Mouse (Mus musculus): ENCODE data around the gene Rnf40.
A peak's percentile ranks its signal among the peaks of the same experiment; 100 is the strongest.

Gene Rnf40

GRCm38 (mm10) chr7:127588011-127588871 is at the start of gene Rnf40, which contains the start of gene Ccdc189:
TSS of gene Rnf40 (plus strand) at chr7:127588767.
TSS of gene Ccdc189 (minus strand) at chr7:127588595.
- DNase-seq (ENCODE audit: low spot score in 2 of 2) = peak; percentile 78 to 92

DNA sequence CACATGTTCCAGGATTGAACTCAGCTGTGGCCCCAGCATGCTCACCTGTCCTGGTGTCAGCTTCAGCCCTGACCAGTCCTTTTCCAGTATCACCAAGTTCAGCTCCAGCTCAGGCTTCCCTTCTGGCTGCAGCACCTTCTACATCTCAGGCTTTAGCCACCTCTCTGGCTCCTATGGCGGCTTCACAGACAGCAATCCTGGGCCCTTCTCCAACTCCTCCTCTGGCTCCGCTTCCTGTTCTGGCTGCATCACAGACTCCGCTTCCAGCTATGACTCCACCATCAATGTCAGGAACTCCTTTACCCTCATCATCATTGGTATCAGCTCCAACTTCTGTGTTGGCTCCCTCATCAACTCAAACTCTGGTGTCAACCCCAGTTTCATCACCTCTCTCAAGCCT is 46.9 kb upstream of the Rnf40 start:
- DNase-seq (ENCODE audit: low spot score in 2 of 2) = no peak

- no peak for DNase-seq (ENCODE audit: low spot score in 2 of 2)
Measured at GRCm38 (mm10) chr7:127549116-127549835, 39.3 kb upstream of the Rnf40 start.

DNA sequence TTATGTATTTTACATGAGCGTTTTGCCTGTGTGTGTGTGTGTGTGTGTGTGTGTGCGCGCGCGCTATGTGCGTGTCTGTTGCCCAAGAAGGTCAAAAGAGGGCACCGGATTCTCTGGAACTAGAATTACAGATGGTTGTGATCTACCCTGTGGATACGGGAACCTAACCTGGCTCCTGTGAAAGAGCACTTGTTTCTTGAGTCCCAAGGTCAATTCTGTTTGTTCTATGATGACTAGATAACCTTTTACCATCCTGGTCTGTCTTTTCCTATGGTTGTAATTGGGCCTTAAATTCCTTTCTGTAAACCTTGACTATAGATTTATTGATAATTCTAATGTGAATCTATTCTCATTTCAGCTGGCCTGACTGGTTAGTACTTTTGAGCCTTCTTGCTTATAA is 37.0 kb upstream of the Rnf40 start:
- DNase-seq (ENCODE audit: low spot score in 2 of 2) = no peak

GRCm38 (mm10) chr7:127560580-127560979 is 28.0 kb upstream of the Rnf40 start:
- no peak for DNase-seq (ENCODE audit: low spot score in 2 of 2)

DNA sequence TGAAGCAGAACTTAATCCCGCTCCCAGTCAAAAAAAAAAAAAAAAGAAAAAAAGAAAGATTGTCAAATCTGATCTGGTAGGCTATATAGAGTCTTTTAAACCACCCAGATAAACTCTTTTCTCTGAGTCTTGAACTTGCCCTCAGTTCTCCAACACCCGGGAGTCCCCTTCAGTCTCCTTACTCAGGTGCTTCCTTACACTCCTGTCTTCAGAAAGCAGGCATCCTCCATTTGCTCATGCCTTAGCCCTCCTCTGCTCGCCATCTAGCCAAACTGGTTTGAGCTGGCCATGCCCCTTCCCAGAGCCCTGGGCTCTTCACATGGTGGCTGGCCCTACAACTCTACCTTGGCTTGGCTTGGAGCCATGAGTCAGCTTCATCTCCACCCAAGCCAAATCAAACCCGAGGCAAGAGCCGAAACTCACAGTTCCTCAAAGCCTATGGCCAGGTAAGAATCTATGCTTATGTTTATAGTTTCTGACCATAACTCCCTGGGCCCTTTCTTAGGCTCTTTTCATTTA is 27.2 kb upstream of the Rnf40 start, which contains the start of gene Tmem265:
TSS of gene Tmem265 (plus strand) at position 51 of the 519 bp plus-strand sequence.
- no peak for DNase-seq (ENCODE audit: low spot score in 2 of 2)

GRCm38 (mm10) chr7:127564381-127565150 is 24.0 kb upstream of the Rnf40 start:
- DNase-seq (ENCODE audit: low spot score in 2 of 2) = no peak

- peak; percentile 75 to 91 for DNase-seq (ENCODE audit: low spot score in 2 of 2)
Measured at GRCm38 (mm10) chr7:127572895-127573471, 15.6 kb upstream of the Rnf40 start, which contains the start of gene Phkg2. TSS of gene Phkg2 (plus strand) at chr7:127573340.

- peak; percentile 47 to 52 for DNase-seq (ENCODE audit: low spot score in 2 of 2)
Measured at GRCm38 (mm10) chr7:127573503-127574008, 15.0 kb upstream of the Rnf40 start.

DNA sequence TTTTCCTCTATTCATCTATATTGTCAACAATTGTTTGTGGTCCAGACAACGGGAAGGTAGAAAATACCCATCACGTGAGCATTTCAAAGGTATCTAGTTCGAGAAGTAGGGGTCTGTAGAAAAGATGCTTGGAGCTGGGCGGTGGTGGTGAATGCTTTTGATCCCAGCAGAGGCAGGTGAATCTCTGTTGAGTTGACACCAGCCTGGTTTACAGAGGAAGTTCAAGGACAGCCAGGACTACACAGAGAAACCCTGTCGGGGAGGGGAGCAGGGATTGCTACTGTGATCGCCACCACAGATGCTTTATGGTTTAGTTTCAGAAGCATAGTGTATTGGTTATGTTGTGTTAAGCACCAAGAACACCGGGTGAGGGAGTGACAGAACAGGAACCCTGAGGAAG is 14.5 kb upstream of the Rnf40 start:
- DNase-seq (ENCODE audit: low spot score in 2 of 2) = no peak

DNA sequence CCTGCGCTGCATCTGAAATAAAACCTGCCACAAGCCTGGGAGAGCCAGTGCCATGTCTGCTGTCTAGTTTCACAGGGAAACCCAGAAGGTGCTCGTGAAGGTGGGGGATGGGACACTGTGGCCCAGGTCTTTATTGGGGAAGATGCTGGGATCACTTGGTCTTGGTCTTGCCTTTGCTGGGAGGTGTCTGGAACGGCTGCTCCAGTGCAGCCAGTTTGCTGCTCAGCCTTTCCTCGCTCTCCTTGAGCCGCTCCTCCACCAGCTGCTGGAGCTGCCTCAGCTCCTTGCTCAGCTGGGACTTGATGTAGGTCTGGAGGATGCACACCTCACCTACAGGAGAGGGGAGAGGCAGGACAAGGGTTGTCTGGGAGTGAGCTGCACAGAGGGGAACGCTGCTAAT is 5.3 kb upstream of the Rnf40 start:
- DNase-seq (ENCODE audit: low spot score in 2 of 2) = no peak

- DNase-seq (ENCODE audit: low spot score in 2 of 2) = no peak
Measured at GRCm38 (mm10) chr7:127585031-127585430, 3.5 kb upstream of the Rnf40 start.

DNA sequence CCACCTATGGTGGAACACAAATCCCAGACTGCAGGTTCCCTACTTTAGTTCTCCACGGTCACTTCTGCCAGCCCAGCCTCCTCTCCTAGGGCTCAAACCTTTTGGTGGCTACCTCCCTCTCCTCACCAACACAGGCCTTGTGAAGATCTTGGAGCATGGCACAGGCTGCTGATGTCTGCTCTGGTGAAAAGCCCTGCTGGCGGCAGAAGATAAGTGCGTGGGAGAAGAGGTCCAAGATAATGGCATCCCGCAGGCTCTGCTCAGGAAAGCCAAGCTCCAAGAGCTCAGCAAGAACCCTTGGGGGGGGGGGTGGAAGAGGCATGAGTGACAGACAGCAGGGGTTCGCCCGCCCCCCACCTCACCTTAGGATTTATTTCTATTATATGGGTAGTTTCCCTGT is 2.4 kb upstream of the Rnf40 start:
- peak; percentile 39 to 71 for DNase-seq (ENCODE audit: low spot score in 2 of 2)

DNA sequence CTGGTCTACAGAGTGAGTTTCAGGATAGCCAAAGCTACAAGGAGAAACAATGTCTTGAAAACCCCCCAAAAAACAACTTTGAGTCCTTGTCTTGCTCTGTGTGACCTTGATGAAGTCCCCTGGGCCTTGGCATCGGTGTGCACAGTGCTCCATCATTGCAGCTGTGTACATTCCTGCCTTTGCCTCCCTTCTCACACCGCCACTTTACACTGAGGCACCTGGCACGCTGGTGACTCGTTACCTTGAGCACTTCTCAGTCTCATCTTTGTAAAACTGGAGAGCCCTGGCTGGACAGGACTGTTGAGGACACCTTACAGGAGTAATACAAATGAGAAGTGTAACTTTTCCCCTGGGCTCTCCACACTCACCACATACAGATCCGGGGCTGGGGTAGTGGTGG is 1.4 kb upstream of the Rnf40 start:
- peak in 1 of 2 experiments; percentile 35 for DNase-seq (ENCODE audit: low spot score in 2 of 2)

DNA sequence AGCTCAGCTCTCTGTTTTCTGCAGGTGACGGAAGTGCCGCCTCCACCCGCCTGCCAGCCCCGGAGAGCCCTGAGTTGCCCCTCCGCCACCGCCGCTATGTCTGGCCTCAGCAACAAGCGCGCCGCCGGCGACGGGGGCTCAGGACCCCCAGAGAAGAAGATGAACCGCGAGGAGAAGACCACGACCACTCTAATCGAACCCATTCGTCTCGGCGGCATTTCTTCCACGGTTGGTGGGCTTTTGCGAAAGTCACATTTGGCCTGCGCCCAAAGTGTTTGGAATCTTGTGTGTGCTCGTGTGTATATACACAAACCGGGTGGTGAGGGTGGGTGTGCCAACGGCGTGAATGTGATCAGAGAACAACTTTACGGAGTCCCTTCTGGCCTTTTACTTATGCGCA is 334 bp downstream of the Rnf40 start:
- DNase-seq (ENCODE audit: low spot score in 2 of 2) = peak in 1 of 2 experiments; percentile 78

DNA sequence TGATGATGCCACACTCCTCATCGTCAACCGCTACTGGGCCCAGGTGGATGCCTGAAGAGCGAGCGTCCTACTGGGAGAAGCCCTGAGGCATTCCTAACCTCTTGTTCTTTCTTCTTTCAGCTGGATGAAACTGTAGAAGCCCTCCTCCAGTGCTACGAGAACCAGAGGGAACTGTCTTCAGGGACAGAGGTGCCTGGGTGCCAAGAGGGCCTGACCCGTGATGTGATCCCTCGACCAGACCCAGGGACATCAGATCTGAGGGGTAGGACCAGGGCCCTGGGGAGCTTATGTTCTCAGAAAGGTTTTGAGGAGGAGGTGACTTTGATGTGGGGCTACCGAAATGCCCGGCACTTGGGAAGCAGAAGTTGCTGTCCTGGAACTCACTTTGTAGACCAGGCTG is 1.1 kb downstream of the Rnf40 start:
- DNase-seq (ENCODE audit: low spot score in 2 of 2) = no peak

DNA sequence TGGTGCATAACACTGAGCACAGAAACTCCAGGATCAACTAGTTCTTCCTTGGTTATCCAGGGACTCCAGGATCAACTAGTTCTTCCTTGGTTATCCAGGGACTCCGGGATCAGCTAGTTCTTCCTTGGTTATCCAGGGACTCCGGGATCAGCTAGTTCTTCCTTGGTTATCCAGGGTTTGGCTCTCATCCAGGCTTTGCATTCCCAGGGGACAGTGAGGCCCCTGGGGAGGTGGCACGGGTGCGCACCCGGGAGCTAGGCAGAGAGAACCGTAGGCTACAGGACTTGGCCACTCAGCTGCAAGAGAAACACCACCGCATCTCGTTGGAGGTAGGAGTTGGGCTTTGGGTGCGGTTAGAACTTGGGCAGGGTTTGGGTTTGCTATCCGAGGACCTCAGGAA is 2.5 kb downstream of the Rnf40 start:
- DNase-seq (ENCODE audit: low spot score in 2 of 2) = no peak

DNA sequence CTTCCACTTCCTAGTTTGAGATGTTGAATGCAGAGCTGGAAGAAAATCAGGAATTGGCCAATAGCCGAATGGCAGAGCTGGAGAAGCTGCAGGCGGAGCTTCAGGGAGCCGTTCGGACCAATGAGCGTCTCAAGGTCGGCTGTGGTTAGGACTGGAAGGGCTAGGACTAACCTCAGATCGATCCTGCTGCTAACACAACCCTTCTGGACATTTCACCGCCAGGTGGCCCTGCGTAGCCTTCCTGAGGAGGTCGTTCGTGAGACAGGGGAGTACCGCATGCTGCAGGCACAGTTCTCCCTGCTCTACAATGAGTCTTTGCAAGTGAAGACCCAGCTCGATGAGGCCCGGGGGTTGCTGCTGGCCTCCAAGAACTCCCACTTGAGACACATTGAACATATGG is 4.0 kb downstream of the Rnf40 start:
- DNase-seq (ENCODE audit: low spot score in 2 of 2) = no peak

GRCm38 (mm10) chr7:127596747-127597146 is 8.2 kb downstream of the Rnf40 start:
- no peak for DNase-seq (ENCODE audit: low spot score in 2 of 2)

GRCm38 (mm10) chr7:127600612-127601011 is 12.0 kb downstream of the Rnf40 start:
- DNase-seq (ENCODE audit: low spot score in 2 of 2) = no peak

GRCm38 (mm10) chr7:127601735-127602134 is 13.2 kb downstream of the Rnf40 start:
- DNase-seq (ENCODE audit: low spot score in 2 of 2) = no peak

All from spleen, postnatal 10 days (tissue).